Mouse (Mus musculus) bone marrow macrophage, adult 2 months (primary cell): ENCODE measurements around the gene Rad51.

Experiments
- CTCF ChIP-seq: IDR thresholded peaks from 2 replicates; pipeline ENCODE4 v1.5.1; 2012; ENCODE audit warnings: low read depth, mild to moderate bottlenecking, low read length, moderate library complexity
- POLR2A ChIP-seq: IDR thresholded peaks from 2 replicates; pipeline ENCODE4 v1.6.1; 2012; ENCODE audit warnings: mild to moderate bottlenecking, low read depth, low read length, borderline replicate concordance

- TF ChIP-seq POLR2A (no peak), CTCF (peak; percentile 74)
Measured at GRCm38 (mm10) chr2:119189029-119189710, 76.6 kb downstream of the Rad51 start.
